Mouse (Mus musculus) induced T-regulatory cell, adult 2 months (primary cell): Measurements from ENCODE around the gene Nudt13.

ENCODE experiments used
- DNase-seq: peaks from one replicate; pipeline ENCODE4 v3.0.0-alpha.2; 2012; ENCODE audit warnings: low read depth

Gene Nudt13

GRCm38 (mm10) chr14:20340149-20340548 lies 45.7 kb downstream of the Nudt13 start:
- peak; percentile 83 for DNase-seq

GRCm38 (mm10) chr14:20340866-20341265 lies 46.4 kb downstream of the Nudt13 start:
- peak; percentile 91 for DNase-seq

GRCm38 (mm10) chr14:20345885-20346284 lies 51.4 kb downstream of the Nudt13 start:
- DNase-seq: no peak

- no peak for DNase-seq
Observed at GRCm38 (mm10) chr14:20347441-20347990, 53.0 kb downstream of the Nudt13 start.

GRCm38 (mm10) chr14:20347991-20348541 lies 53.6 kb downstream of the Nudt13 start, which contains the start of the genes Ecd and Fam149b:
Gene Ecd (minus strand): TSS chr14:20348121.
Gene Fam149b (plus strand): TSS chr14:20348162.
- peak; percentile 99 for DNase-seq

- DNase-seq: no peak
Observed at GRCm38 (mm10) chr14:20363230-20363629, 68.7 kb downstream of the Nudt13 start.
